Mouse (Mus musculus) embryonic facial prominence, embryonic 13.5 days (tissue): ENCODE measurements at regions not wholly inside any gene's neighbourhood (a gene's known extent, or its start where the extent isn't known, plus 50 kb on each side); places are given as distances from the start of the nearest gene placed in this dataset.

Experiments
- ATAC-seq: fragments of 200-750 bp; cut with Nextera tagmentation; 2 replicates; pipeline ENCODE4 v1.8.0; 2017; ENCODE audit warnings: low read depth; ENCODE audit not compliant: insufficient number of reproducible peaks, insufficient read depth, low FRiP score, low TSS enrichment
- H3K27ac ChIP-seq: fragments of 300-500 bp; sonication (generic); 2 replicates; pipeline ENCODE4 v1.5.1; 2015; ENCODE audit warnings: moderate library complexity, mild to moderate bottlenecking, inconsistent platforms
- H3K27me3 ChIP-seq: fragments of 300-500 bp; sonication (generic); 2 replicates; pipeline ENCODE4 v1.6.1; 2015; ENCODE audit warnings: mild to moderate bottlenecking, inconsistent platforms
- H3K36me3 ChIP-seq: fragments of 300-500 bp; sonication (generic); 2 replicates; pipeline ENCODE4 v1.6.1; 2015; ENCODE audit warnings: mild to moderate bottlenecking, inconsistent platforms
- H3K4me1 ChIP-seq: fragments of 300-500 bp; sonication (generic); 2 replicates; pipeline ENCODE4 v1.6.1; 2015; ENCODE audit warnings: inconsistent platforms
- H3K4me2 ChIP-seq: fragments of 300-500 bp; sonication (generic); 2 replicates; pipeline ENCODE4 v1.6.1; 2015; ENCODE audit warnings: moderate library complexity, mild to moderate bottlenecking, inconsistent platforms
- H3K4me3 ChIP-seq: fragments of 300-500 bp; sonication (generic); 2 replicates; pipeline ENCODE4 v1.5.1; 2015; ENCODE audit warnings: mild to moderate bottlenecking, inconsistent platforms
- H3K9ac ChIP-seq: fragments of 300-500 bp; sonication (generic); 2 replicates; pipeline ENCODE4 v1.6.1; 2015; ENCODE audit warnings: mild to moderate bottlenecking, inconsistent platforms
- H3K9me3 ChIP-seq: fragments of 300-500 bp; sonication (generic); 2 replicates; pipeline ENCODE4 v1.6.1; 2016; ENCODE audit warnings: inconsistent platforms
- WGBS: fragments of 180-500 bp; shearing (Covaris S2); methylation state at CpG from one replicate; pipeline ENCODE4 v1.1.7; 2015; ENCODE audit warnings: mixed read lengths; 5-methylcytosine and 5-hydroxymethylcytosine counted together

DNA sequence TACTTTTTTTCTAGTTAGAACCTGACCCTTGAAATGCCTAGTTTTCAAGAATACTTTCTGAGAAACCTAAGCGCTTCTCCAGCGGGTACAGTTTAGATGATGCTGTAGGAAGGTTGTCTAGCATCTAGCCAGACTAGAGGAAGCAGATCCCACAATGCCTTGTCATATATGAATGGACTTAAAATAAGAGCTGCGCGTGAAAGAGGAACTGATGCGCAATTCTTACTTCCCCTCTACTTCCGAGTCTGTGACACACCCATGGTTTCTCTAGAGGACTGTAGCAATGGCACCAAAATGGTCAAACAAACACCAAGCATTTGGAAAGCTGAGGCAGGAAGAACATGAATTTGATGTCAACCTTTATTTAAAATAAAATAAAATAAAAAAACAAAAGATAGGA lies 167.6 kb upstream of the Tyw5 start:
- no peaks in the 10 kb centered on the region for H3K36me3 ChIP-seq
- ATAC-seq: no peak
- H3K4me1 ChIP-seq: no peaks in the 10 kb centered on the region
- H3K27me3 ChIP-seq: no peaks in the 10 kb centered on the region
- WGBS: 97% methylated on average over 6 of the region's 6 CpGs
- no peak overlapping the region for H3K4me2 ChIP-seq
- no peak overlapping the region for H3K27ac ChIP-seq
- H3K9ac ChIP-seq: no peak overlapping the region
- H3K9me3 ChIP-seq: no peaks in the 10 kb centered on the region
- no peak overlapping the region for H3K4me3 ChIP-seq

DNA sequence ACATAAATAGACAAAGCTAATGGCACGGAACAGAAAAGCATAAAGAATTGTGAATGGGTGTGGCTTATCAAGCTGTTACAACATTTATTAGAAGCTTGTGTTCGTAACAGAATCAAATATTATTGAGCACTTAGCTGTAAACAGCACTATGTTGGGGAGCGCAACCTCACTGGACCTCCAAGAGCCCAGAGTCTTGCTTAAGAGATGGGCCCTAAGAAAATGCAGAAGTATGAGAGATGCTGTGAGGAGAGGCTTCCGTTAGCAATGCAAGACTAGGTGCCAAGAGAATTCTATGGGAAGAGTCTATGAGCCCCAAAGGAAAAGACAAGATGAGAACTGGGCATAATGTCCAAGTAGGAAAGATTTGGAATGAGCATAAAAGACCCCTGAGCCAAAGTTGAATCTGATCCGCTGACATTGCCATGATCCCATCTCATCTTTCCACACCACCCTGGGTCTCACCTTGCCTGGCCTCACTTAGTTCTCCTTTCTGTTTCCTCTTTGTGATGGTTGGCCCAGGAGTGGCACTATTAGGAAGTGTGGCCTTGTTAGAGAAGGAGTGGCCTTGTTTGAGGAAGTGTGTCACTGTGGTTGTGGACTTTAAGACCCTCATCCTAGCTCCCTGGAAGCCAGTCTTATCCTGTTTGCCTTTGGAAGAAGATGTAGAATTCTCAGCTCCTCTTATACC lies 169.3 kb upstream of the Tyw5 start:
- H3K27me3 ChIP-seq: no peaks in the 10 kb centered on the region
- no peaks in the 10 kb centered on the region for H3K4me1 ChIP-seq
- no peak overlapping the region for H3K4me3 ChIP-seq
- H3K9ac ChIP-seq: no peak overlapping the region
- H3K4me2 ChIP-seq: no peak overlapping the region
- H3K36me3 ChIP-seq: no peaks in the 10 kb centered on the region
- 93% methylated on average over 5 of the region's 5 CpGs for WGBS
- no peaks in the 10 kb centered on the region for H3K9me3 ChIP-seq
- no peak overlapping the region for H3K27ac ChIP-seq
- no peak for ATAC-seq

DNA sequence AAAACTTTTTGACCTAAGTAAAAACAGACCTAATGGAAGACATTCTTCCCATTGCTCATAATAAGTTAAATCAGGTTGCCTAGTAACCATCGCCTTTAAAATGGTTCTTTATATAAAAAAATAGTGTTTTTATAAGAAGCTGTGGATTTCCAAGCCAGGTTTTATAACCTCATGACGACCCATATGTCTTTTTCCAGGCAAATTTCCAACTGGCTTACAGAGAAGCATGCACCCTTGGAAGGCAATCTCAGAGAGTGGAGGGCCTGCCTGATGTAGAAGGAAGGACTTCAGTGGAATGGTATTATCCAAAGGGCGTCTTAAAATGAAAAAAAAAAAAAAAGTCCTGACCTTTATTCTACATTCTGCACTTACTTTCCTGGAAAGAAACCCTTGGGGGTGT lies 172.2 kb upstream of the Tyw5 start:
- Histone ChIP-seq H3K36me3 (no peaks in the 10 kb centered on the region), H3K27me3 (no peaks in the 10 kb centered on the region), H3K4me3 (no peak overlapping the region), H3K4me2 (no peak overlapping the region), H3K4me1 (no peaks in the 10 kb centered on the region), H3K9ac (no peak overlapping the region), H3K27ac (peak overlapping the region; percentile 60; the same call in 1 of the 2 replicates), H3K9me3 (no peaks in the 10 kb centered on the region)
- ATAC-seq: no peak
- WGBS: 42% methylated on average over 3 of the region's 3 CpGs

- Histone ChIP-seq H3K27ac (0 out of 2 replicates have a peak overlapping the region, but pooled peaks have one; percentile 3), H3K36me3 (no peaks in the 10 kb centered on the region), H3K9me3 (peaks cover 4% of the 10 kb centered on the region; the same call in 1 of the 2 replicates), H3K27me3 (no peaks in the 10 kb centered on the region), H3K9ac (no peak overlapping the region), H3K4me1 (peaks cover 11% of the 10 kb centered on the region), H3K4me3 (no peak overlapping the region), H3K4me2 (no peak overlapping the region)
- 71% methylated on average over 7 of the region's 7 CpGs for WGBS
- no peak for ATAC-seq
Measured at GRCm38 (mm10) chr1:57593707-57594589, 180.0 kb upstream of the Spats2l start.

DNA sequence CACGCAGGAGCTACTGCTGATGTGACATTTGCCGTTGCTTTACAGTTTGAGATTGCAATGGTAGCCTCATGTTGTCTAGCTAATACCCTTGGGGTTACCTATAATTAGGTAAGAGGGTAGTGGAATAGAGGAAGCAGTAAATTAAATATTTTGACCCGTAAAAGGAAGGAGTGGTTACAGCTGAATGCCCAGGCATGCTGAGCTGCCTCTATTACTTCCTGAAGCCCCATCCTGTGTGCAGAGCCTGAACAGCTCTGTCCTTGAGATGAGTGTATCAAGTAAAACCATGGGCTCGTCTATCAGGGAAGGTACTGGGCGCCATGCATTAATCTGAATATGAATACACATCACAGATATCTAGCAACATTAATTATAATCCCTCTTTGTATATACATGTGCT lies 179.1 kb upstream of the Spats2l start:
- H3K4me2 ChIP-seq: no peak overlapping the region
- H3K9ac ChIP-seq: no peak overlapping the region
- no peaks in the 10 kb centered on the region for H3K27me3 ChIP-seq
- WGBS: 57% methylated on average over 5 of the region's 5 CpGs
- H3K27ac ChIP-seq: no peak overlapping the region
- peaks cover 11% of the 10 kb centered on the region for H3K4me1 ChIP-seq
- H3K36me3 ChIP-seq: no peaks in the 10 kb centered on the region
- no peak for ATAC-seq
- H3K4me3 ChIP-seq: no peak overlapping the region
- no peaks in the 10 kb centered on the region for H3K9me3 ChIP-seq

GRCm38 (mm10) chr1:57600951-57601350 lies 173.0 kb upstream of the Spats2l start:
- Histone ChIP-seq H3K27ac (no peak overlapping the region), H3K4me2 (no peak overlapping the region), H3K36me3 (no peaks in the 10 kb centered on the region), H3K27me3 (no peaks in the 10 kb centered on the region), H3K4me1 (peaks cover 2% of the 10 kb centered on the region), H3K4me3 (no peak overlapping the region), H3K9ac (no peak overlapping the region), H3K9me3 (no peaks in the 10 kb centered on the region)
- WGBS: 85% methylated on average over 2 of the region's 2 CpGs
- no peak for ATAC-seq

GRCm38 (mm10) chr1:57605525-57605924 lies 168.4 kb upstream of the Spats2l start:
- H3K4me1 ChIP-seq: peaks cover 12% of the 10 kb centered on the region
- whole genome bisulfite sequencing: 49% methylated on average over 1 of the region's 1 CpGs
- H3K9me3 ChIP-seq: no peaks in the 10 kb centered on the region
- no peak for ATAC-seq
- H3K36me3 ChIP-seq: no peaks in the 10 kb centered on the region
- no peak overlapping the region for H3K4me3 ChIP-seq
- H3K9ac ChIP-seq: no peak overlapping the region
- no peaks in the 10 kb centered on the region for H3K27me3 ChIP-seq
- no peak overlapping the region for H3K4me2 ChIP-seq
- H3K27ac ChIP-seq: no peak overlapping the region

- H3K4me1 ChIP-seq: peaks cover 12% of the 10 kb centered on the region
- ATAC-seq: no peak
- H3K9ac ChIP-seq: no peak overlapping the region
- H3K9me3 ChIP-seq: no peaks in the 10 kb centered on the region
- no peak overlapping the region for H3K4me2 ChIP-seq
- H3K27ac ChIP-seq: 0 out of 2 replicates have a peak overlapping the region, but pooled peaks have one; percentile 11
- WGBS: 48% methylated on average over 4 of the region's 4 CpGs
- no peaks in the 10 kb centered on the region for H3K36me3 ChIP-seq
- H3K27me3 ChIP-seq: no peaks in the 10 kb centered on the region
- no peak overlapping the region for H3K4me3 ChIP-seq
Measured at GRCm38 (mm10) chr1:57606060-57606683, 167.8 kb upstream of the Spats2l start.

- ATAC-seq: no peak
- Histone ChIP-seq H3K4me1 (peaks cover 12% of the 10 kb centered on the region), H3K27me3 (no peaks in the 10 kb centered on the region), H3K9me3 (no peaks in the 10 kb centered on the region), H3K9ac (no peak overlapping the region), H3K27ac (no peak overlapping the region), H3K36me3 (no peaks in the 10 kb centered on the region), H3K4me3 (no peak overlapping the region), H3K4me2 (no peak overlapping the region)
- 62% methylated on average over 8 of the region's 8 CpGs for WGBS
Measured at GRCm38 (mm10) chr1:57607026-57607425, 166.9 kb upstream of the Spats2l start.

DNA sequence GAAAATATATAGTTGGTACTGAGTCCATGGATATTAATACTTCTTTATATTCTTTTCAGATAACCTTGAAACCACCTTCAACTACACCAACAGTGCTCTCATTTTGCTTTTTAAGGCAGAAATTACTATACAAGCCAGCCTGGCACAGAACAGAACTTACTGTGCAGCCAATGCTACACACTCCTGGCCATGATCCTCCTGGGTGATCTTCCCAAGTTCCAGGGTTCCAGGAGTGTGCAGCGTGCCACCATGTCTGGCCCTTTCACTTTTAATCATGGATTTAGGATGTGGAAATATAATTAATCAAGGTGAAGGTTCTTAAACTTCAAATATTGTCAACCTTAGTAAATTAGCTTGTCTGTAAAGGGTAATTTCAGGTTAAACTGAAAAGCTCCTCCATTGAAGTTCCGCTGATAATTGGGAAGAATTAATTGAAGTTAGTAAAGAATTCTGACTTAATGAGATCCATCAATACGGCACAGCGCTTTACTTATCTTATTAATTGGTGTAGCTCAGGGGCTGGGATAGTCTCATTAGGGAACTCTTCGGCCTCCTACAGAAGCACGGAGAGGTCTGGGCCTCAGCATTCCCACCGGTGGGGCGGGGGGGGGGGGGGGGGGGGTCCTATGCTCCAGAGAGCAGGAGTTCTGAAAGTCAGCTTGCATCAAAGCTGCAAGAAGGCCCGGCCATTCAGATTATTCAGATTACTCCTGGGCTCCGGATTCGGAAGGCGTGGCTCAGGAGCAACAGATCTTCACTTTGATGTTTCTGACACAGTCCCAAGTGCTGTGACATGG lies 166.1 kb upstream of the Spats2l start:
- H3K27me3 ChIP-seq: no peaks in the 10 kb centered on the region
- H3K4me3 ChIP-seq: no peak overlapping the region
- H3K4me2 ChIP-seq: no peak overlapping the region
- no peaks in the 10 kb centered on the region for H3K36me3 ChIP-seq
- no peaks in the 10 kb centered on the region for H3K9me3 ChIP-seq
- no peak overlapping the region for H3K27ac ChIP-seq
- H3K9ac ChIP-seq: no peak overlapping the region
- 37% methylated on average over 12 of the region's 12 CpGs for WGBS
- no peak for ATAC-seq
- peaks cover 12% of the 10 kb centered on the region for H3K4me1 ChIP-seq

- Histone ChIP-seq H3K4me3 (no peak overlapping the region), H3K27me3 (no peaks in the 10 kb centered on the region), H3K9me3 (no peaks in the 10 kb centered on the region), H3K36me3 (no peaks in the 10 kb centered on the region), H3K27ac (no peak overlapping the region), H3K4me1 (peaks cover 17% of the 10 kb centered on the region), H3K4me2 (no peak overlapping the region), H3K9ac (no peak overlapping the region)
- WGBS: 30% methylated on average over 2 of the region's 2 CpGs
- ATAC-seq: no peak
Measured at GRCm38 (mm10) chr1:57608423-57608679, 165.6 kb upstream of the Spats2l start.
